Mouse (Mus musculus) kidney, adult 8-10 months (tissue): ENCODE results near the gene Zfp956.

Experiments
- DNase-seq, 2 experiments: peaks; one replicate each; pipeline ENCODE4 v3.0.0; 2022

The Zfp956 gene

DNA sequence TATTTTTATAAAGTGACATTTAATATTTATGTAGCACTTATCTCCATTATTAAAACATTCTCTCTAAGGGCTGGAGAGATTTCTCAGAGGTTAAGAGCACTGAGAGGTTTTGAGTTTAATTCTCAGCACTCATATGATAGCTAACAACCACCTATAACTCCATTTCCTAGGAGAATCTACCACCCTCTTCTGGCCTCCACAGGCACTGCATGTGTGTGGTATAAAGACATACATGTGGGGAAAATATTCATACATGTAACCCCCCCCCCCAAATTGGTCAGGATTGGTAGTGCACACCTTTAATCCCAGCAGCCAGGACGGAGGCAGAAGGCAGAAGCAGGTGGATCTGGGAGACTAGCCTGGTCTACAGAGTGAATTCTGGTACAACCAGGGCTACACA lies 21.4 kb downstream of the Zfp956 start:
- DNase-seq = no peak

DNA sequence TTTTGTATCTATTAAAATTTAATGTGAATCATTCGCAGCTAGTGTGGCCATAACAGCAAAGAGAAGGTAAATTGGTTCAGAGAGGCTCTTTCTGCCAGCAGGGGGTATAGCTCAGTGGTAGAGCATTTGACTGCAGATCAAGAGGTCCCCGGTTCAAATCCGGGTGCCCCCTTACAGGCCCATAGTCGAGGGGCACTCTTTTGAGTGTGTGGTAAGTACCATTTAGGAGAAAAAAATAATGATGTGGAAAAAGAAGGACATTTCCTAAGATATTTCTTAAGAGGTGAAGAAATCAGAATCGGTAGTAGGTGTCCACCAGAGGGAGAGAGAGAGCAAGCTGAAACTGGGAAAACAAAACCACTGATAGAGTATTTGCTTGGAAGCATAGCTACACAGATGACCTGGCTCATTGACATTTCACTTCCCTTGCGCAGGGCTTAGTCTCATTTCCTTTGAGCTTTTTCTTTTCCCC lies 25.7 kb downstream of the Zfp956 start:
- DNase-seq = peak; percentile 86 to 91

DNA sequence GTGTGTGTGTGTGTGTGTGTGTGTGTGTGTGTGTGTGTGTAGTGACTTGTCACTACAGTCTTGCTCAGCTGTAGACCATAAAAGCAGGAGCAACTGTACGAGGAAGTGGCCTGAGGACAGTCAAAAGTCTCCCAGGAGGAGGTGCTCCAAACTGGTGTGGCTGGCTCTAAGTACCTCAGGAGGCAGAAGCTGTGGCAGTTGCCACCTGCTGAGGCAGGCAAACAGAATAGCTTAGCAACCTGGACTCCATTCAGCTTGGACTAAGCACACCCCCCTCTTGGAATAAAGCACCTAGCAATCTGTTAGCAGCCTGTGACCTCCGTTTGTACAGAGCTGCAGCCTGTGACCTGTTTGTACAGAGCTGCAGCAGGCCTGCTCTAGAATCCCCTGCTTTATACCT lies 30.7 kb downstream of the Zfp956 start:
- no peak for DNase-seq

DNA sequence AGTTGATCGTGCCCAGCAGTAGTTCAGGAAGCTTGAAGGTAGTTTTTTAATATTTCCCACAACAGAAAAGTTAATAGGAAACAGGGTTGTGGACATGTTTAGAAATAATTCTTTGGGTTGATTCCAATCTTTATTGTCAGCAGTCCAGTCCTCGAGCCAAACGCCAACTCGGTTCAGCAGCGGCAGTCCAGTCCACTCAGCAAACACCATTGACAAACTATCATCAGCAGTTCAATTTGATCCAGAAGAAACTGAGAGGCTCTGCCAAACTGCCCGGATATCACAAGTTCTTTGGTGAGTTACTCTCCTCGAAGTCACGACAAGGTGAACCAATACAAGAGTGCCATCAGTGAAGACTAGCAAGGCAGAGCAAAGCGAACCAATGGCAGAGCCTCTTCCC lies 42.5 kb downstream of the Zfp956 start:
- no peak for DNase-seq

DNA sequence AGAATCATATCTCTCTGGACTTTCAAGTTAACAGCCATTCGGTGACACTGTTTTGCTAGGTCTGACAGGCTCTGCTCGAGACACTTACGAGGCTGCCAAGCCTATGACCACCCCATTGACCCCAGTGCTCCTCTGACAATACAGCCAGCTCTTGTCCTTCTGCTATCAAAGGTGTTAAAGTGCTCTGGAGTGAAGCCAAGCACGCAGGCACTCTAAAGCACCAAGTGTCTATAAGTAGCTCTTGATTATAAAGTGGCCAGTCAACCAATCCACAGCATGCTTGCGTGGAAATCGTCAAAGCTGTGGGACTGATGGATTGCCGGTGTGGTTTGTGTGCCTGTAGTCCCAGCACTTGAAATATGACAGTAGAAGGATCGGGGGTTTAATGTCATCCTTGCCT lies 57.5 kb downstream of the Zfp956 start:
- no peak for DNase-seq
